Mouse (Mus musculus) activated CD4-positive, CD25-positive, alpha-beta regulatory T cell (primary cell): ENCODE data around the gene Gm13306. TPM values are rescaled to one million over a fixed set of nuclear protein-coding genes. Genes with fewer than 3 reads are reported as not detected.

Source experiments
- polyA plus RNA-seq, 2 experiments: library from polyadenylated mRNA; unstranded; fragments of 100-300 nt; shearing (Covaris generic); gene quantifications; one replicate each; pipeline ENCODE4 v1.2.1; 2017

Gm13306 gene
- polyA plus RNA-seq = not detected

GRCm38 (mm10) chr4:42153136-42153535, at the start of gene Gm13306:
TSS of gene Gm13306 (plus strand) at chr4:42153436.

GRCm38 (mm10) chr4:42114517-42114916, 38.7 kb upstream of the Gm13306 start, which contains the start of gene Gm13304:
TSS of gene Gm13304 (plus strand) at chr4:42114817.

GRCm38 (mm10) chr4:42168503-42168902, 15.3 kb downstream of the Gm13306 start, which contains the start of gene Gm13305:
TSS of gene Gm13305 (minus strand) at chr4:42168603.

Other genes starting within 250 kb of the Gm13306 start
- not detected for gene Gm21541, start 249.8 kb upstream of the Gm13306 start, polyA plus RNA-seq
- gene Gm20878, start 211.9 kb upstream of the Gm13306 start, polyA plus RNA-seq = 1 to 10 TPM in 1 of 2 experiments, under 1 TPM in 1; 0.72 to 1.6 TPM
- gene Fam205a4, start 187.4 kb upstream of the Gm13306 start, polyA plus RNA-seq = not detected
- gene Gm21093, start 118.7 kb upstream of the Gm13306 start, polyA plus RNA-seq = not detected
- not detected for gene Gm3893, start 62.2 kb upstream of the Gm13306 start, polyA plus RNA-seq
- gene Gm13304, start 38.6 kb upstream of the Gm13306 start, polyA plus RNA-seq = under 1 TPM in 1 of 2 experiments, not detected in 1; 0.49 TPM
- gene Gm13305, start 15.2 kb downstream of the Gm13306 start, polyA plus RNA-seq = not detected
- not detected for gene Gm10600, start 87.2 kb downstream of the Gm13306 start, polyA plus RNA-seq
- not detected for gene Ccl21b, start 102.3 kb downstream of the Gm13306 start, polyA plus RNA-seq
- gene Gm21953, start 140.8 kb downstream of the Gm13306 start, polyA plus RNA-seq = 1 to 10 TPM in 1 of 2 experiments, not detected in 1; 1.0 TPM
- gene Fam205a3, start 164.9 kb downstream of the Gm13306 start, polyA plus RNA-seq = not detected